Mouse (Mus musculus): ENCODE data around the gene Arhgap11a. TPM values are rescaled to one million over a fixed set of nuclear protein-coding genes. Genes with fewer than 3 reads are reported as not detected.

Arhgap11a gene
- total and polyA plus RNA-seq, 2 experiments: 0.21 to 0.55 TPM

- Histone ChIP-seq H3K79me2 (ENCODE audit: control insufficient read depth, insufficient read depth, low read length) (no peaks in the 10 kb centered on the region), H3K36me3 (ENCODE audit: control insufficient read depth, insufficient read depth, low read length) (no peaks in the 10 kb centered on the region), H3K4me3 (ENCODE audit: insufficient read depth, low read depth, low read length) (no peak overlapping the region), H3K27ac (replicated peaks; ENCODE audit: insufficient read depth, low read depth, low read length) (no peak overlapping the region), H3K27me3 (ENCODE audit: control insufficient read depth, insufficient read depth, low read length) (no peaks in the 10 kb centered on the region), H3K9ac (ENCODE audit: low read depth, low read length) (no peak overlapping the region), H3K4me1 (ENCODE audit: control insufficient read depth, insufficient read depth, low read length) (no peaks in the 10 kb centered on the region)
- 83% methylated on average over 4 of the region's 4 CpGs for WGBS
- TF ChIP-seq POLR2A (IDR thresholded peaks at IDR 0.05; ENCODE audit: extremely low read depth, insufficient read depth, low read length) (no peak), CTCF (IDR thresholded peaks at IDR 0.05; ENCODE audit: low read depth, low read length) (no peak)
- no peak for DNase-seq (ENCODE audit: extremely low read depth, low read depth, low spot score)
Measured at GRCm38 (mm10) chr2:113868404-113868803, 19.9 kb upstream of the Arhgap11a start.

GRCm38 (mm10) chr2:113866155-113866554, 17.7 kb upstream of the Arhgap11a start:
- WGBS: 14% methylated on average over 2 of the region's 2 CpGs
- H3K27ac ChIP-seq (replicated peaks; ENCODE audit: insufficient read depth, low read depth, low read length): no peak overlapping the region
- no peak overlapping the region for H3K4me3 ChIP-seq (ENCODE audit: insufficient read depth, low read depth, low read length)
- H3K9ac ChIP-seq (ENCODE audit: low read depth, low read length): no peak overlapping the region
- H3K27me3 ChIP-seq (ENCODE audit: control insufficient read depth, insufficient read depth, low read length): no peaks in the 10 kb centered on the region
- no peaks in the 10 kb centered on the region for H3K36me3 ChIP-seq (ENCODE audit: control insufficient read depth, insufficient read depth, low read length)
- no peaks in the 10 kb centered on the region for H3K4me1 ChIP-seq (ENCODE audit: control insufficient read depth, insufficient read depth, low read length)
- no peaks in the 10 kb centered on the region for H3K79me2 ChIP-seq (ENCODE audit: control insufficient read depth, insufficient read depth, low read length)
- DNase-seq (ENCODE audit: extremely low read depth, low read depth, low spot score): peak; percentile 26
- no peak for TF ChIP-seq POLR2A (IDR thresholded peaks at IDR 0.05; ENCODE audit: extremely low read depth, insufficient read depth, low read length)
- TF ChIP-seq CTCF (IDR thresholded peaks at IDR 0.05; ENCODE audit: low read depth, low read length): peak; percentile 32

- TF ChIP-seq CTCF (IDR thresholded peaks at IDR 0.05; ENCODE audit: low read depth, low read length): no peak
- no peak for TF ChIP-seq POLR2A (IDR thresholded peaks at IDR 0.05; ENCODE audit: extremely low read depth, insufficient read depth, low read length)
- Histone ChIP-seq H3K27ac (replicated peaks; ENCODE audit: insufficient read depth, low read depth, low read length) (no peak overlapping the region), H3K9ac (ENCODE audit: low read depth, low read length) (no peak overlapping the region), H3K27me3 (ENCODE audit: control insufficient read depth, insufficient read depth, low read length) (no peaks in the 10 kb centered on the region), H3K79me2 (ENCODE audit: control insufficient read depth, insufficient read depth, low read length) (no peaks in the 10 kb centered on the region; the same call in 1 of the 2 replicates), H3K4me3 (ENCODE audit: insufficient read depth, low read depth, low read length) (peak overlapping the region; percentile 55), H3K36me3 (ENCODE audit: control insufficient read depth, insufficient read depth, low read length) (no peaks in the 10 kb centered on the region), H3K4me1 (ENCODE audit: control insufficient read depth, insufficient read depth, low read length) (peaks cover 7% of the 10 kb centered on the region; the same call in 1 of the 2 replicates)
- no peak for DNase-seq (ENCODE audit: extremely low read depth, low read depth, low spot score)
- 1% methylated on average over 3 of the region's 3 CpGs for WGBS
Measured at GRCm38 (mm10) chr2:113849141-113849540, 680 bp upstream of the Arhgap11a start.

- Histone ChIP-seq H3K36me3 (ENCODE audit: control insufficient read depth, insufficient read depth, low read length) (no peaks in the 10 kb centered on the region), H3K27me3 (ENCODE audit: control insufficient read depth, insufficient read depth, low read length) (no peaks in the 10 kb centered on the region), H3K9ac (ENCODE audit: low read depth, low read length) (peak overlapping the region; percentile 80), H3K79me2 (ENCODE audit: control insufficient read depth, insufficient read depth, low read length) (no peaks in the 10 kb centered on the region; the same call in 1 of the 2 replicates), H3K27ac (replicated peaks; ENCODE audit: insufficient read depth, low read depth, low read length) (no peak overlapping the region), H3K4me3 (ENCODE audit: insufficient read depth, low read depth, low read length) (peak overlapping the region; percentile 95), H3K4me1 (ENCODE audit: control insufficient read depth, insufficient read depth, low read length) (peaks cover 7% of the 10 kb centered on the region; the same call in 1 of the 2 replicates)
- TF ChIP-seq CTCF (IDR thresholded peaks at IDR 0.05; ENCODE audit: low read depth, low read length) (no peak), POLR2A (IDR thresholded peaks at IDR 0.05; ENCODE audit: extremely low read depth, insufficient read depth, low read length) (no peak)
- no peak for DNase-seq (ENCODE audit: extremely low read depth, low read depth, low spot score)
- under 1% methylated on average over 24 of the region's 24 CpGs for WGBS
Measured at GRCm38 (mm10) chr2:113847678-113848244, 700 bp downstream of the Arhgap11a start.

GRCm38 (mm10) chr2:113845081-113845480, 3.4 kb downstream of the Arhgap11a start:
- H3K79me2 ChIP-seq (ENCODE audit: control insufficient read depth, insufficient read depth, low read length): no peaks in the 10 kb centered on the region; the same call in 1 of the 2 replicates
- 30% methylated on average over 4 of the region's 4 CpGs for WGBS
- TF ChIP-seq CTCF (IDR thresholded peaks at IDR 0.05; ENCODE audit: low read depth, low read length) (no peak), POLR2A (IDR thresholded peaks at IDR 0.05; ENCODE audit: extremely low read depth, insufficient read depth, low read length) (no peak)
- H3K4me3 ChIP-seq (ENCODE audit: insufficient read depth, low read depth, low read length): no peak overlapping the region
- H3K27me3 ChIP-seq (ENCODE audit: control insufficient read depth, insufficient read depth, low read length): no peaks in the 10 kb centered on the region
- DNase-seq (ENCODE audit: extremely low read depth, low read depth, low spot score): no peak
- H3K9ac ChIP-seq (ENCODE audit: low read depth, low read length): no peak overlapping the region
- H3K4me1 ChIP-seq (ENCODE audit: control insufficient read depth, insufficient read depth, low read length): peaks cover 7% of the 10 kb centered on the region; the same call in 1 of the 2 replicates
- no peaks in the 10 kb centered on the region for H3K36me3 ChIP-seq (ENCODE audit: control insufficient read depth, insufficient read depth, low read length)
- no peak overlapping the region for H3K27ac ChIP-seq (replicated peaks; ENCODE audit: insufficient read depth, low read depth, low read length)

Data from liver, adult 2 months (tissue).